Mouse (Mus musculus): ENCODE data around the gene Fam13c. TPM values are rescaled to one million over a fixed set of nuclear protein-coding genes. Genes with fewer than 3 reads are reported as not detected.

Fam13c gene
- polyA plus RNA-seq, 1 experiment, result 15.0 TPM

DNA sequence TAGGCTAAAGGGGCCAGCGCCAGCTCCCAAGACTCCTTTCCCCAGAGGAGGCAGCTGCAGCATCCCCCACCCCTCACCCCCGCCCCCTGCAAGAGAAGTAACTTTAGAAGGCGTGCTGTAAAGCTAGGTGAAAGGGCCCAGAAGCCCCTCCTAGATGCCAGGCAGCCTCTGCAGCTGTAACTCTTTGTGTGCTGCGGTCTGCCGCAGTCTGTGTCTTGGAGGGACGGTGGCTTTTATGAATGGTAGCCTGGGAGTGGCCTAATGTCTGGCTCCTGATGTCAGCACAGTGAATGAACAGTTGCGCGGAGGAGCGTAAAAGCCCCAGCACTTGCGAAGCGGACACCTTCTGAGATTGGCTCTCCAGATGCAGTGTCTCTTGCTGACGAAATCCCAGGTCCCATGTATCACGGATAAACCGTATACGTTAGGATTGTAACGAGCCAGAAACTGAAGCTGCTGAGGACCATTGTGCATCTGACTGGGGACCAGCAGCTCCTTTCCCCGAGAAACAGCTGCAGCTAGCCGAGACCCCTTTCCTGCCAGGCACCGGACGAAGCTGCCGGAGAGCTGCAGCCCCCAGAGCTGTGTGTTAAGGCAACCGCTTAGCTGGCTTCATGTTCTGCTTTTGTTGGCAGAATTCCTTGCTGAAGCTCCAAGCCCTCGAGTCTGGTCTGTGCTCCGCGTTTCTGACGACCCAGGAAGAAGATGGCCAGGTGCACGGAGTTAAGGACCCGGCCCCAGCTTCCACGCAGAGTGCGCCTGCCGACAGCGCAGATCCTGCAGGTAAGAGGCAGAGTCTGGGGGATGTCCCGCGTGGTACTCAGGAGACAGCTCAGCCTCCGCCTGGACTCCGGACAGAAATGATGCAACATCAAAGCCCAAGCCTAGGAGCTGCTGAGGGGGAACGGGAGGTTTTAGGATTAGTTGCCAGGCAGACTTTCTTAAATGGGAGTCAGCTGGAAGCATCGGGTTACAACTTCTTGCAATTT is 80.2 kb downstream of the Fam13c start:
- peak overlapping the region; percentile 27 for H3ac ChIP-seq (ENCODE audit: control insufficient read depth, insufficient read length)
- H3K4me3 ChIP-seq, result peak overlapping the region; percentile 68
- no peaks in the 10 kb centered on the region for H3K27me3 ChIP-seq (ENCODE audit: control insufficient read depth, insufficient read depth, insufficient read length)
- H3K4me2 ChIP-seq (ENCODE audit: low read depth), result peak overlapping the region; percentile 95
- H3K79me2 ChIP-seq (ENCODE audit: control insufficient read depth, insufficient read depth), result peaks cover 40% of the 10 kb centered on the region
- TF ChIP-seq USF1 (IDR thresholded peaks at IDR 0.05; ENCODE audit: low read depth) (no peak), TCF12 (IDR thresholded peaks at IDR 0.05; ENCODE audit: insufficient read depth, poor library complexity, severe bottlenecking) (peak; percentile 47), MYOD1 (IDR thresholded peaks at IDR 0.05; ENCODE audit: control insufficient read depth in 1 of 3, insufficient read length in 2 of 3, low read depth in 2 of 3) (peak in 2 of 3 experiments; percentile 55 to 71), POLR2AphosphoS2 (IDR thresholded peaks at IDR 0.05; ENCODE audit: insufficient read length, low read depth) (peak; percentile 69), E2F4 (IDR thresholded peaks at IDR 0.05; ENCODE audit: insufficient read depth) (no peak), POLR2A (IDR thresholded peaks at IDR 0.05; ENCODE audit: insufficient read length, low read depth) (peak; percentile 71), REST (IDR thresholded peaks at IDR 0.05; ENCODE audit: insufficient read depth, insufficient read length) (no peak), CEBPB (IDR thresholded peaks at IDR 0.05; ENCODE audit: insufficient read depth, poor library complexity, severe bottlenecking) (peak; percentile 95), SRF (IDR thresholded peaks at IDR 0.05; ENCODE audit: control insufficient read depth, insufficient read length, low read depth) (no peak), MAX (IDR thresholded peaks at IDR 0.05; ENCODE audit: low read depth) (peak; percentile 27), MYOG (IDR thresholded peaks at IDR 0.05; ENCODE audit: control insufficient read depth in 1 of 3, insufficient read depth in 1 of 3, insufficient read length in 2 of 3, low read depth in 2 of 3) (peak; percentile 8 to 83 (median 39)), TCF3 (IDR thresholded peaks at IDR 0.05; ENCODE audit: insufficient read length, low read depth) (peak; percentile 27)
- peaks cover 10% of the 10 kb centered on the region for H3K36me3 ChIP-seq (ENCODE audit: control insufficient read depth, insufficient read depth)

DNA sequence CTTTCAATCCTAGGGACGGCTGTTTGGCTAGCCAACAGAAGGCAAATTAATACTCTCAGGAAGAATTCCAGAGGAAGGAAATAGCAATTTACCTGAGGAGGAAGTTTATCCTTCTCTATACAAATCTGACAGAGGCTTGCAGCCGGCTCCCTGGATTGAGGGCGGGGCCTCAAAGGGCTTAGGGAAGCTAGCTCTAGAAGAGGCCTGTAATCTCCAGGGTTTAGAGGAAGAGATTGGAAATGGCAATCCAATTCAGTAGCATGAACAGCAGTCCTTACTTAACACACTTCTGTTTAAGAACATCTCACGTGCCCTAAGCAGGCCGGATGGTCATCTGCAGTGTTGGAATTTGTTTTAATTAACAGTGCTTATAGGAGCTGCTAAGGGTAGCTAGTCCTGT is 81.1 kb downstream of the Fam13c start:
- H3K79me2 ChIP-seq (ENCODE audit: control insufficient read depth, insufficient read depth), result peaks cover 49% of the 10 kb centered on the region
- peak overlapping the region; percentile 95 for H3K4me2 ChIP-seq (ENCODE audit: low read depth)
- peaks cover 13% of the 10 kb centered on the region for H3K36me3 ChIP-seq (ENCODE audit: control insufficient read depth, insufficient read depth)
- peak overlapping the region; percentile 68 for H3K4me3 ChIP-seq
- peak overlapping the region; percentile 27 for H3ac ChIP-seq (ENCODE audit: control insufficient read depth, insufficient read length)
- no peaks in the 10 kb centered on the region for H3K27me3 ChIP-seq (ENCODE audit: control insufficient read depth, insufficient read depth, insufficient read length)
- TF ChIP-seq REST (IDR thresholded peaks at IDR 0.05; ENCODE audit: insufficient read depth, insufficient read length), result no peak
- no peak for TF ChIP-seq CEBPB (IDR thresholded peaks at IDR 0.05; ENCODE audit: insufficient read depth, poor library complexity, severe bottlenecking)
- TF ChIP-seq MYOD1 (IDR thresholded peaks at IDR 0.05; ENCODE audit: control insufficient read depth in 1 of 3, insufficient read length in 2 of 3, low read depth in 2 of 3), result no peak
- no peak for TF ChIP-seq MYOG (IDR thresholded peaks at IDR 0.05; ENCODE audit: control insufficient read depth in 1 of 3, insufficient read depth in 1 of 3, insufficient read length in 2 of 3, low read depth in 2 of 3)
- no peak for TF ChIP-seq SRF (IDR thresholded peaks at IDR 0.05; ENCODE audit: control insufficient read depth, insufficient read length, low read depth)
- no peak for TF ChIP-seq USF1 (IDR thresholded peaks at IDR 0.05; ENCODE audit: low read depth)
- no peak for TF ChIP-seq POLR2A (IDR thresholded peaks at IDR 0.05; ENCODE audit: insufficient read length, low read depth)
- TF ChIP-seq E2F4 (IDR thresholded peaks at IDR 0.05; ENCODE audit: insufficient read depth), result no peak
- TF ChIP-seq MAX (IDR thresholded peaks at IDR 0.05; ENCODE audit: low read depth), result no peak
- TF ChIP-seq POLR2AphosphoS2 (IDR thresholded peaks at IDR 0.05; ENCODE audit: insufficient read length, low read depth), result no peak
- TF ChIP-seq TCF12 (IDR thresholded peaks at IDR 0.05; ENCODE audit: insufficient read depth, poor library complexity, severe bottlenecking), result no peak
- no peak for TF ChIP-seq TCF3 (IDR thresholded peaks at IDR 0.05; ENCODE audit: insufficient read length, low read depth)

DNA sequence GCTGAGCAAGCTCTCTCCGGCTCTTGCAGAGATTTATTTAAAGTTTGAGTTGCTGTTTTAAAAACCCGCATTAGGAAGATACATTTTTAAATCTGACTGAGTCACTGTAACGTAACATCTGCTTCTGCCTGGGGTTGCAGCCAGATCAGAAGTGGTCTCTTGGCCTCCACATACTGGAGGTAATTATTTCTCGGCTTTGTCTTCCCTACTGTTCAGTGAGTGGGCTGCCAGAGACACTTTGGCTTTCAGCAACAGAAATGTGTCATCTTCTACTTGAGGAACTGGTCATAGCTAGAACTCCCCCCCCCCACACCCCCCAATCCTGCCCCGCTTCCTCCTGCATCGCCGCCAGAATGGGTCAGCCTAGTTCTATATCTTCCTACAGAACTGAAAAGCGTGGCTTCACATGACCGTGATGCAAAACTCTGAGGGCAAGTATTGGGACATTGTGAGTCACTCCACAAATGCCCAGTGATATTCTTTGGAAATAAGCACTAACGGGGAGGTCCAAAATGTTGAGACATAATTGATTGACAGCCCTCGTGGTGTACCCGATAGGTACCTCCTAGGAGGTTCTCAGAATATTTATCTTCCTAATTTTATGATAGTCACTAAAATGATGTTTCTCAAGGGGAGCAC is 90.0 kb downstream of the Fam13c start:
- no peak overlapping the region for H3ac ChIP-seq (ENCODE audit: control insufficient read depth, insufficient read length)
- H3K36me3 ChIP-seq (ENCODE audit: control insufficient read depth, insufficient read depth), result peaks cover 10% of the 10 kb centered on the region
- H3K4me3 ChIP-seq, result no peak overlapping the region
- no peak for TF ChIP-seq REST (IDR thresholded peaks at IDR 0.05; ENCODE audit: insufficient read depth, insufficient read length)
- no peak for TF ChIP-seq POLR2A (IDR thresholded peaks at IDR 0.05; ENCODE audit: insufficient read length, low read depth)
- TF ChIP-seq TCF12 (IDR thresholded peaks at IDR 0.05; ENCODE audit: insufficient read depth, poor library complexity, severe bottlenecking), result no peak
- TF ChIP-seq USF1 (IDR thresholded peaks at IDR 0.05; ENCODE audit: low read depth), result peak; percentile 61
- peak in 1 of 3 experiments; percentile 17 for TF ChIP-seq MYOD1 (IDR thresholded peaks at IDR 0.05; ENCODE audit: control insufficient read depth in 1 of 3, insufficient read length in 2 of 3, low read depth in 2 of 3)
- TF ChIP-seq POLR2AphosphoS2 (IDR thresholded peaks at IDR 0.05; ENCODE audit: insufficient read length, low read depth), result no peak
- TF ChIP-seq MYOG (IDR thresholded peaks at IDR 0.05; ENCODE audit: control insufficient read depth in 1 of 3, insufficient read depth in 1 of 3, insufficient read length in 2 of 3, low read depth in 2 of 3), result no peak
- no peak for TF ChIP-seq MAX (IDR thresholded peaks at IDR 0.05; ENCODE audit: low read depth)
- no peak for TF ChIP-seq E2F4 (IDR thresholded peaks at IDR 0.05; ENCODE audit: insufficient read depth)
- TF ChIP-seq SRF (IDR thresholded peaks at IDR 0.05; ENCODE audit: control insufficient read depth, insufficient read length, low read depth), result no peak
- TF ChIP-seq CEBPB (IDR thresholded peaks at IDR 0.05; ENCODE audit: insufficient read depth, poor library complexity, severe bottlenecking), result peak; percentile 94
- no peak for TF ChIP-seq TCF3 (IDR thresholded peaks at IDR 0.05; ENCODE audit: insufficient read length, low read depth)
- H3K79me2 ChIP-seq (ENCODE audit: control insufficient read depth, insufficient read depth), result peaks cover 38% of the 10 kb centered on the region
- H3K4me2 ChIP-seq (ENCODE audit: low read depth), result peak overlapping the region; percentile 77
- H3K27me3 ChIP-seq (ENCODE audit: control insufficient read depth, insufficient read depth, insufficient read length), result no peaks in the 10 kb centered on the region

DNA sequence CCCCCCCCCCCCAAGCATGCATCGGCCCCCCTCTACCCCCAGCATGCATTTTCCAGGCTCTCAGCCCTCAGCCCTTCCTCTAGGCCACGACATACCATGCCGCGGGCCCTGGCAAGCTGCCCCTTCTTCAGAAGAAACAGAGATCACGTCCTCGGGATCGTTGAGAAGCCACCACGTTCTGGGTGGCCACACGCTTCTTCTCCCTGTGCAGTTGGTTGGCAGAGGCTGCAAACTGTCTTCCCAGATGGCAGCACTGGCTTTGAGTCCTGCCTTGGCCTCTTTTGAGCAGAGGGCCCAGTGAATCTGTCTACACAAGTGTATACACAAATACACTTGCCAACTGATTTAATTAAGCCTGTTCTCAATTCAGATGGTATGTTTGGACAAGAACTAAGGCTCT is 92.0 kb downstream of the Fam13c start:
- H3K79me2 ChIP-seq (ENCODE audit: control insufficient read depth, insufficient read depth), result peaks cover 19% of the 10 kb centered on the region
- H3ac ChIP-seq (ENCODE audit: control insufficient read depth, insufficient read length), result no peak overlapping the region
- no peaks in the 10 kb centered on the region for H3K27me3 ChIP-seq (ENCODE audit: control insufficient read depth, insufficient read depth, insufficient read length)
- peaks cover 21% of the 10 kb centered on the region for H3K36me3 ChIP-seq (ENCODE audit: control insufficient read depth, insufficient read depth)
- H3K4me2 ChIP-seq (ENCODE audit: low read depth), result no peak overlapping the region
- no peak overlapping the region for H3K4me3 ChIP-seq
- TF ChIP-seq SRF (IDR thresholded peaks at IDR 0.05; ENCODE audit: control insufficient read depth, insufficient read length, low read depth), result no peak
- no peak for TF ChIP-seq MYOD1 (IDR thresholded peaks at IDR 0.05; ENCODE audit: control insufficient read depth in 1 of 3, insufficient read length in 2 of 3, low read depth in 2 of 3)
- TF ChIP-seq REST (IDR thresholded peaks at IDR 0.05; ENCODE audit: insufficient read depth, insufficient read length), result no peak
- no peak for TF ChIP-seq POLR2A (IDR thresholded peaks at IDR 0.05; ENCODE audit: insufficient read length, low read depth)
- TF ChIP-seq MAX (IDR thresholded peaks at IDR 0.05; ENCODE audit: low read depth), result no peak
- no peak for TF ChIP-seq E2F4 (IDR thresholded peaks at IDR 0.05; ENCODE audit: insufficient read depth)
- TF ChIP-seq USF1 (IDR thresholded peaks at IDR 0.05; ENCODE audit: low read depth), result no peak
- no peak for TF ChIP-seq TCF12 (IDR thresholded peaks at IDR 0.05; ENCODE audit: insufficient read depth, poor library complexity, severe bottlenecking)
- no peak for TF ChIP-seq CEBPB (IDR thresholded peaks at IDR 0.05; ENCODE audit: insufficient read depth, poor library complexity, severe bottlenecking)

Measured in myocyte (in vitro differentiated cells).